Mouse (Mus musculus): ENCODE results near the gene Brpf3. TPM values are rescaled to one million over a fixed set of nuclear protein-coding genes. Genes with fewer than 3 reads are reported as not detected.

Brpf3 gene
- total and polyA plus RNA-seq, 2 experiments from 2014 or later = 2.7 to 27.8 TPM

DNA sequence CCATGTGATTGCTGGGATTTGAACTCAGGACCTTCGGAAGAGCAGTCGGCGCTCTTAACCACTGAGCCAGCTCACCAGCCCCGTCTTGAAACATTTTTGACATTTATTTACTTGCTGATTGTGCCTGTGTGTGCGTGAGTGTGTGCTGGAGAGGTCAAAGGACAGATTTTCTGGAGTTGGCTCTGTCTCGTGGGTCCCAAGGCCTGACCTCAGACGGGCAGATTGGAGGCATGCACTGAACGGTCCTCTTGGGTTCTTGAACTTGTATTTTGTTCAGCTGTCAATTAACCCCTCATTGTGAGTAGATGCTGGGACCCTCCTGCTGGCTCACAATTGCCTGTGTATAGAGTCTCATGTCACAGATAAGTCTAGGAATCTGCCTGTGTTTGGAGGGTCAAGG is 85.4 kb downstream of the Brpf3 start:
- no peaks in the 10 kb centered on the region for H3K4me1 ChIP-seq (ENCODE audit: control insufficient read depth, insufficient read depth)
- 0 out of 2 replicates have a peak, but pooled peaks cover 2% of the 10 kb centered on the region for H3K27me3 ChIP-seq (ENCODE audit: control insufficient read depth, insufficient read depth, low read length)
- WGBS = 80% methylated on average over 8 of the region's 8 CpGs
- H3K27ac ChIP-seq (ENCODE audit: low read depth) = no peak overlapping the region
- no peaks in the 10 kb centered on the region for H3K36me3 ChIP-seq (replicated peaks; ENCODE audit: control insufficient read depth, insufficient read depth, low read length)
- no peaks in the 10 kb centered on the region for H3K9me3 ChIP-seq (replicated peaks; ENCODE audit: control insufficient read depth, low read length)
- H3K4me3 ChIP-seq (ENCODE audit: low read depth, low read length) = no peak overlapping the region
- DNase-seq (ENCODE audit: low spot score) (no peak), ATAC-seq (ENCODE audit: insufficient read depth, low read depth) (no peak)
- no peak for TF ChIP-seq CTCF (IDR thresholded peaks at IDR 0.05; ENCODE audit: low read depth)
- no peak for TF ChIP-seq EP300 (IDR thresholded peaks at IDR 0.05; ENCODE audit: low read depth)
- H3K9ac ChIP-seq (replicated peaks; ENCODE audit: low read depth, low read length) = no peak overlapping the region
- no peak overlapping the region for H3K4me2 ChIP-seq (ENCODE audit: low read depth, low read length)

Other genes starting within 250 kb of the Brpf3 start
- gene Clps, start 240.3 kb upstream of the Brpf3 start, total RNA-seq (2014; rRNA removed; ENCODE audit: low replicate concordance) = not detected in 2 replicates
- not detected in 2 replicates for gene Clps, start 240.3 kb upstream of the Brpf3 start, polyA plus RNA-seq (2015; fragmentation: Nextera tagmentation; extraction: Ambion mirVana)
- not detected in 2 replicates for gene Lhfpl5, start 225.4 kb upstream of the Brpf3 start, total RNA-seq (2014; rRNA removed; ENCODE audit: low replicate concordance)
- gene Lhfpl5, start 225.4 kb upstream of the Brpf3 start, polyA plus RNA-seq (2015; fragmentation: Nextera tagmentation; extraction: Ambion mirVana) = 0.07 and 0.10 TPM in 2 replicates
- 16.6 and 21.0 TPM in 2 replicates for gene Srpk1, start 178.4 kb upstream of the Brpf3 start, total RNA-seq (2014; rRNA removed; ENCODE audit: low replicate concordance)
- 29.3 and 29.9 TPM in 2 replicates for gene Srpk1, start 178.4 kb upstream of the Brpf3 start, polyA plus RNA-seq (2015; fragmentation: Nextera tagmentation; extraction: Ambion mirVana)
- gene Slc26a8, start 110.9 kb upstream of the Brpf3 start, total RNA-seq (2014; rRNA removed; ENCODE audit: low replicate concordance) = not detected in 2 replicates
- 0.29 and 0.36 TPM in 2 replicates for gene Slc26a8, start 110.9 kb upstream of the Brpf3 start, polyA plus RNA-seq (2015; fragmentation: Nextera tagmentation; extraction: Ambion mirVana)
- gene Mapk14, start 109.8 kb upstream of the Brpf3 start, total RNA-seq (2014; rRNA removed; ENCODE audit: low replicate concordance) = 29.5 and 47.7 TPM in 2 replicates
- gene Mapk14, start 109.8 kb upstream of the Brpf3 start, polyA plus RNA-seq (2015; fragmentation: Nextera tagmentation; extraction: Ambion mirVana) = 17.8 and 19.4 TPM in 2 replicates
- gene AC170998.1, start 75.0 kb upstream of the Brpf3 start, total RNA-seq (2014; rRNA removed; ENCODE audit: low replicate concordance) = not detected in 2 replicates
- gene AC170998.1, start 75.0 kb upstream of the Brpf3 start, polyA plus RNA-seq (2015; fragmentation: Nextera tagmentation; extraction: Ambion mirVana) = 1.00 and 1.2 TPM in 2 replicates
- gene Mapk13, start 31.8 kb upstream of the Brpf3 start, total RNA-seq (2014; rRNA removed; ENCODE audit: low replicate concordance) = 0.65 and 3.8 TPM in 2 replicates
- 0.78 and 1.1 TPM in 2 replicates for gene Mapk13, start 31.8 kb upstream of the Brpf3 start, polyA plus RNA-seq (2015; fragmentation: Nextera tagmentation; extraction: Ambion mirVana)
- gene Pnpla1, start 57.3 kb downstream of the Brpf3 start, total RNA-seq (2014; rRNA removed; ENCODE audit: low replicate concordance) = not detected in 2 replicates
- 0.03 and 0.04 TPM in 2 replicates for gene Pnpla1, start 57.3 kb downstream of the Brpf3 start, polyA plus RNA-seq (2015; fragmentation: Nextera tagmentation; extraction: Ambion mirVana)
- gene 4930539E08Rik, start 114.2 kb downstream of the Brpf3 start, total RNA-seq (2014; rRNA removed; ENCODE audit: low replicate concordance) = not detected in 2 replicates
- gene 4930539E08Rik, start 114.2 kb downstream of the Brpf3 start, polyA plus RNA-seq (2015; fragmentation: Nextera tagmentation; extraction: Ambion mirVana) = 0.03 TPM in 2 replicates
- gene Pxt1, start 142.8 kb downstream of the Brpf3 start, total RNA-seq (2014; rRNA removed; ENCODE audit: low replicate concordance) = not detected in 2 replicates
- gene Pxt1, start 142.8 kb downstream of the Brpf3 start, polyA plus RNA-seq (2015; fragmentation: Nextera tagmentation; extraction: Ambion mirVana) = not detected in 2 replicates
- gene Kctd20, start 150.9 kb downstream of the Brpf3 start, total RNA-seq (2014; rRNA removed; ENCODE audit: low replicate concordance) = 32.3 and 41.5 TPM in 2 replicates
- 33.3 and 35.3 TPM in 2 replicates for gene Kctd20, start 150.9 kb downstream of the Brpf3 start, polyA plus RNA-seq (2015; fragmentation: Nextera tagmentation; extraction: Ambion mirVana)
- gene Stk38, start 206.9 kb downstream of the Brpf3 start, total RNA-seq (2014; rRNA removed; ENCODE audit: low replicate concordance) = 49.8 and 50.1 TPM in 2 replicates
- gene Stk38, start 206.9 kb downstream of the Brpf3 start, polyA plus RNA-seq (2015; fragmentation: Nextera tagmentation; extraction: Ambion mirVana) = 53.7 and 57.3 TPM in 2 replicates
- 110 and 151 TPM in 2 replicates for gene Srsf3, start 231.5 kb downstream of the Brpf3 start, total RNA-seq (2014; rRNA removed; ENCODE audit: low replicate concordance)
- gene Srsf3, start 231.5 kb downstream of the Brpf3 start, polyA plus RNA-seq (2015; fragmentation: Nextera tagmentation; extraction: Ambion mirVana) = 202 and 238 TPM in 2 replicates

Measured in heart, postnatal 0 days (tissue).